9 mouse cellular contexts compared by ENCODE assay signal in genomic region chr4:46029552-46029951, GRCm38 (mm10). TPM values are rescaled to one million over a fixed set of nuclear protein-coding genes. Genes with fewer than 3 reads are reported as not detected.
DNase-seq lines count a peak whose midpoint lies in the region; ATAC-seq and TF ChIP-seq lines count a peak whose summit lies in the region.
"Had no signal": no experiment of that assay in that cellular context is flagged by ENCODE, and none has a peak within 500 bp of the region (broad histone marks: within the 10 kb centered on the region; RNA-seq: fewer than 3 reads in every experiment).

No protein-coding gene starts in this region.

- H3K36me3 ChIP-seq in forebrain, embryonic 14.5 days (ENCODE audit: control insufficient read depth, insufficient read depth, low read length), result no peaks in the 10 kb centered on the region
- H3K36me3 ChIP-seq in forebrain, embryonic 15.5 days, result no peaks in the 10 kb centered on the region
- peaks cover 11% of the 10 kb centered on the region for H3K36me3 ChIP-seq in liver, postnatal 0 days (replicated peaks; ENCODE audit: insufficient read depth, low read length)
- H3K36me3 ChIP-seq in liver, embryonic 11.5 days (ENCODE audit: control insufficient read depth, insufficient read depth, low read length), result no peaks in the 10 kb centered on the region
- H3K36me3 ChIP-seq in embryonic facial prominence, embryonic 14.5 days (ENCODE audit: control insufficient read depth, insufficient read depth, low read length), result no peaks in the 10 kb centered on the region
- H3K36me3 ChIP-seq: lung, embryonic 15.5 days had no signal

- no peaks in the 10 kb centered on the region for H3K4me1 ChIP-seq in forebrain, embryonic 14.5 days (ENCODE audit: control insufficient read depth, insufficient read depth, low read length)
- H3K4me1 ChIP-seq in forebrain, embryonic 15.5 days, result no peaks in the 10 kb centered on the region
- no peaks in the 10 kb centered on the region for H3K4me1 ChIP-seq in liver, postnatal 0 days (ENCODE audit: insufficient read depth)
- H3K4me1 ChIP-seq in liver, embryonic 11.5 days (replicated peaks; ENCODE audit: control insufficient read depth, insufficient read depth, low read length), result peaks cover 11% of the 10 kb centered on the region
- H3K4me1 ChIP-seq in embryonic facial prominence, embryonic 14.5 days (ENCODE audit: control insufficient read depth, insufficient read depth, low read length), result no peaks in the 10 kb centered on the region

- H3K27ac ChIP-seq in forebrain, embryonic 14.5 days (ENCODE audit: low read depth, low read length), result no peak overlapping the region
- no peak overlapping the region for H3K27ac ChIP-seq in forebrain, embryonic 15.5 days (replicated peaks)
- no peak overlapping the region for H3K27ac ChIP-seq in liver, postnatal 0 days (ENCODE audit: low read depth)
- H3K27ac ChIP-seq in liver, embryonic 11.5 days (ENCODE audit: low read depth, low read length), result no peak overlapping the region
- H3K27ac ChIP-seq in embryonic facial prominence, embryonic 14.5 days (replicated peaks; ENCODE audit: low read depth, low read length), result no peak overlapping the region
- H3K27ac ChIP-seq: lung, embryonic 15.5 days had no signal

- peak; percentile 36 for DNase-seq in forebrain, embryonic 14.5 days (ENCODE audit: low spot score)
- DNase-seq in liver, postnatal 0 days, result no peak
- no peak for DNase-seq in liver, embryonic 11.5 days (ENCODE audit: low spot score)
- DNase-seq in embryonic facial prominence, embryonic 14.5 days (ENCODE audit: low spot score), result peak; percentile 43
- no peak for DNase-seq in spleen, postnatal 36 days (ENCODE audit: low spot score in 2 of 2)
- DNase-seq in thymus, postnatal 0 days (ENCODE audit: low spot score), result no peak

- ATAC-seq in forebrain, embryonic 14.5 days, result no peak
- ATAC-seq in forebrain, embryonic 15.5 days (replicated peaks), result no peak
- no peak for ATAC-seq in liver, postnatal 0 days
- ATAC-seq in liver, embryonic 11.5 days (replicated peaks; ENCODE audit: low FRiP score), result no peak
- no peak for ATAC-seq in embryonic facial prominence, embryonic 14.5 days (ENCODE audit: low read depth)
- ATAC-seq in megakaryocyte progenitor cell, adult 5-6 weeks (replicated peaks; ENCODE audit: poor library complexity), result peak; percentile 48; the same call in 1 of the 2 replicates

- no peak overlapping the region for H3K4me2 ChIP-seq in forebrain, embryonic 14.5 days (ENCODE audit: low read length)
- no peak overlapping the region for H3K4me2 ChIP-seq in forebrain, embryonic 15.5 days (replicated peaks)
- no peak overlapping the region for H3K4me2 ChIP-seq in liver, postnatal 0 days (ENCODE audit: low read depth, low read length)
- no peak overlapping the region for H3K4me2 ChIP-seq in liver, embryonic 11.5 days
- H3K4me2 ChIP-seq in embryonic facial prominence, embryonic 14.5 days (ENCODE audit: low read depth, low read length), result no peak overlapping the region
- H3K4me2 ChIP-seq: lung, embryonic 15.5 days had no signal

- H3K4me3 ChIP-seq in forebrain, embryonic 14.5 days (ENCODE audit: low read depth, low read length), result no peak overlapping the region
- H3K4me3 ChIP-seq in forebrain, embryonic 15.5 days, result no peak overlapping the region
- no peak overlapping the region for H3K4me3 ChIP-seq in liver, postnatal 0 days (ENCODE audit: low read depth, low read length)
- no peak overlapping the region for H3K4me3 ChIP-seq in liver, embryonic 11.5 days (ENCODE audit: low read depth, low read length)
- H3K4me3 ChIP-seq in embryonic facial prominence, embryonic 14.5 days (ENCODE audit: low read depth, low read length), result no peak overlapping the region
- H3K4me3 ChIP-seq: lung, embryonic 15.5 days had no signal

- TF ChIP-seq CTCF in liver, postnatal 0 days (IDR thresholded peaks at IDR 0.05; ENCODE audit: low read depth), result peak; percentile 54

- 48% methylated on average over 9 of the region's 9 CpGs for WGBS in forebrain, embryonic 14.5 days
- WGBS in forebrain, embryonic 15.5 days, result 46% methylated on average over 9 of the region's 9 CpGs
- WGBS in liver, postnatal 0 days (ENCODE audit: insufficient replicate concordance), result 70% methylated on average over 9 of the region's 9 CpGs
- WGBS in liver, embryonic 11.5 days, result 49% methylated on average over 9 of the region's 9 CpGs
- WGBS in embryonic facial prominence, embryonic 14.5 days, result 58% methylated on average over 9 of the region's 9 CpGs

- H3K9ac ChIP-seq in forebrain, embryonic 14.5 days (ENCODE audit: low read length), result no peak overlapping the region
- H3K9ac ChIP-seq in forebrain, embryonic 15.5 days (replicated peaks), result no peak overlapping the region
- H3K9ac ChIP-seq in liver, postnatal 0 days (replicated peaks), result no peak overlapping the region
- no peak overlapping the region for H3K9ac ChIP-seq in liver, embryonic 11.5 days (ENCODE audit: low read depth, low read length)
- no peak overlapping the region for H3K9ac ChIP-seq in embryonic facial prominence, embryonic 14.5 days (ENCODE audit: low read depth, low read length)
- H3K9ac ChIP-seq: lung, embryonic 15.5 days had no signal

- no peak for TF ChIP-seq EP300 in liver, postnatal 0 days (IDR thresholded peaks at IDR 0.05; ENCODE audit: low read depth)

- H3K9me3 ChIP-seq in forebrain, embryonic 14.5 days (replicated peaks; ENCODE audit: control insufficient read depth, low read length), result no peaks in the 10 kb centered on the region
- H3K9me3 ChIP-seq in forebrain, embryonic 15.5 days, result no peaks in the 10 kb centered on the region
- no peaks in the 10 kb centered on the region for H3K9me3 ChIP-seq in liver, postnatal 0 days (ENCODE audit: low read length)
- H3K9me3 ChIP-seq in liver, embryonic 11.5 days (ENCODE audit: control insufficient read depth, low read length), result no peaks in the 10 kb centered on the region
- no peaks in the 10 kb centered on the region for H3K9me3 ChIP-seq in embryonic facial prominence, embryonic 14.5 days (ENCODE audit: control insufficient read depth, low read length)
- H3K9me3 ChIP-seq: lung, embryonic 15.5 days had no signal

- no peaks in the 10 kb centered on the region for H3K27me3 ChIP-seq in forebrain, embryonic 14.5 days (replicated peaks; ENCODE audit: control insufficient read depth, insufficient read depth, low read length)
- H3K27me3 ChIP-seq in forebrain, embryonic 15.5 days, result no peaks in the 10 kb centered on the region
- H3K27me3 ChIP-seq in liver, postnatal 0 days (ENCODE audit: insufficient read depth, low read length), result no peaks in the 10 kb centered on the region
- no peaks in the 10 kb centered on the region for H3K27me3 ChIP-seq in liver, embryonic 11.5 days (replicated peaks; ENCODE audit: control insufficient read depth, insufficient read depth, low read length)
- no peaks in the 10 kb centered on the region for H3K27me3 ChIP-seq in embryonic facial prominence, embryonic 14.5 days (replicated peaks; ENCODE audit: control insufficient read depth, insufficient read depth, low read length)
- H3K27me3 ChIP-seq: lung, embryonic 15.5 days had no signal

RNA-seq across cellular contexts. Expression of gene Tmod1, which starts 9.2 kb away (rescaled TPM):
- 0.80 and 0.93 TPM in 2 replicates for polyA plus RNA-seq in forebrain, embryonic 14.5 days (2014; fragmentation: Nextera tagmentation; extraction: Ambion mirVana)
- polyA plus RNA-seq in forebrain, embryonic 15.5 days (2015; fragmentation: Nextera tagmentation; extraction: Ambion mirVana), result 0.52 and 0.66 TPM in 2 replicates
- 13.9 and 14.1 TPM in 2 replicates for polyA plus RNA-seq in liver, postnatal 0 days (2015; fragmentation: Nextera tagmentation; extraction: Ambion mirVana)
- polyA plus RNA-seq in liver, embryonic 11.5 days (2014; fragmentation: Nextera tagmentation; extraction: Ambion mirVana), result 27.1 and 28.6 TPM in 2 replicates
- 26.3 and 38.8 TPM in 2 replicates for polyA plus RNA-seq in embryonic facial prominence, embryonic 14.5 days (2014; fragmentation: Nextera tagmentation; extraction: Ambion mirVana)
- 0.07 and 0.10 TPM in 2 replicates for total RNA-seq in megakaryocyte progenitor cell, adult 5-6 weeks (2015)
- 0.04 and 0.14 TPM in 2 replicates for total RNA-seq in megakaryocyte progenitor cell, adult 5-6 weeks (2017)
- polyA plus RNA-seq in thymus, postnatal 0 days (2015; fragmentation: Nextera tagmentation; extraction: Ambion mirVana), result 0.98 and 1.8 TPM in 2 replicates

Comparison
In these comparisons a context has a peak if more than half of its experiments do, and no peak if none do; other contexts are left out.
1. DNase-seq: peak in forebrain, embryonic 14.5 days (single experiment) and embryonic facial prominence, embryonic 14.5 days (single experiment); none in liver, postnatal 0 days (single experiment), liver, embryonic 11.5 days (single experiment), spleen, postnatal 36 days (0 of 2) and thymus, postnatal 0 days (single experiment).